Mouse (Mus musculus) G1E-ER4 (cell line): ENCODE measurements around the gene Tjap1. TPM values are rescaled to one million over a fixed set of nuclear protein-coding genes. Genes with fewer than 3 reads are reported as not detected.

Experiments
- GATA1 ChIP-seq: IDR thresholded peaks from one replicate; pipeline ENCODE4 v1.8.0; 2012; ENCODE audit warnings: low read length, inconsistent platforms
- polyA plus RNA-seq: library from polyadenylated mRNA; stranded (reverse); fragments of >175 nt; gene quantifications from 2 replicates; pipeline ENCODE4 v1.2.3, GENCODE M21; 2012

The Tjap1 gene
- polyA plus RNA-seq, 1 experiment: 127 TPM

DNA sequence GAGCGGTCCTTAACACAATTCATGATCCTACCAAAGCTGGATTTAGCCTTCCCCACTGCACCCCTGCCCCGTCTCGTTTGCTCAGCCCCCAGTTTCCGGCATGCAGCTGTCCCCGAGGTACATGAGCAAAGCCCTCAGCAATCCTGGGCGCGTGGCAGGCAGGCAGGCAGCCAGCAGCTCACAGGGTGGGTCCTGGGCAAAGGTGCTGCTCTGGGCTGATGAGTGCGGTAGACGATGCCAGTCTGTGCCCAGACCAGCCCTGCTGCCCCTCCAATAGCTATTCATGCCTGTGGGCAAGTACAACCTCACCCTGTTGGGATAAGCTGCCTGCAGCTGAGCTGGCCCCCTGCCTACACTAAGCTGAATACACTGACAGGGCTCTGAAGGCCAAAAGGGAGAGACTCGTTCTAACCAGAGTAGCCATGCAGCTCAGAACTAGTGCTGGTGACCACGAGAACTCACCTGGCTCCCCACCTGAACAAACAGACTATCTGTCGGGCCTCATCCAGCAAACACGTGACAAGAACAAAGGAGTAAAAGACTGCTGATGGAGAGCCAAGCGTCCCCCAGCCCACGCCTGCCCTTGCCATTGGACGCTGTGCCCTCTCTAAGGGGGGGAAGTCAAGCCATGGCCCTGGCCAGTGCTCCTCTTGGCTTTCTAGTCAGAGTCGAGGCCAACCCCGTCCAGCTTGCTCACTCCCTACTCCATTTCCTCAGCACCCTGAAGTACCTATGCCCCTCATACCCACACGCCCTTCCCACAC lies 12.9 kb downstream of the Tjap1 start:
- TF ChIP-seq GATA1: no peak

DNA sequence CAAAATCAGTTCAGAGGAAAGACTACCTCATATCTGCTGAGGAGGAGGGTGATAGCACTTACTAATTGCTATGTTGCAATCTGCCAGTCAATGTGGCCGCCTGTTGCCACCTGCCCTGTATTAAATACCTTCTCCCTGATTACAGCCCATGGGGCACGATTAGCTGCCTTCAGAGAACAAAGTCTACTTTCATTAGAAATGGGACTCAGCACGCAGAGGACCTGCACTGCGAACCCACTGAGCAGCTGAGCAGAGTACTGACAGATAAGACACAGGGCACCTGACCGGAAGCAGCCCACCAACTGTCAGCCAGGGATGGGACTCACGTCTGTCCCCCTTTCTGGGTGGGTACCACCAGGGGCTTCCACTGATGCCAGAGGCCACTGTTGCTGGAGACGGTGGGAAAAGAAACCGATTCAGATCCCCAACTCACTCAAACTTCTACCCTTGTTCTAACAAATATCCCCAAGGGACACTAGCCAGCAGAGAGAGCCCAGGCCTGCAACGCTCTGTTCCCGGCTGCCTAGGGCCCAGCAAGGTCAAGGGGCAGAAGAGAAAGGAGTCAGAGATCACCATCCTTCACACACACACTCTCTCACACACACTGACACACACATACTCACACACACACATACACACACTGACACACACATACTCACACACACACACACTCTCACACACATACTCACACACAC lies 14.7 kb downstream of the Tjap1 start:
- TF ChIP-seq GATA1: no peak

DNA sequence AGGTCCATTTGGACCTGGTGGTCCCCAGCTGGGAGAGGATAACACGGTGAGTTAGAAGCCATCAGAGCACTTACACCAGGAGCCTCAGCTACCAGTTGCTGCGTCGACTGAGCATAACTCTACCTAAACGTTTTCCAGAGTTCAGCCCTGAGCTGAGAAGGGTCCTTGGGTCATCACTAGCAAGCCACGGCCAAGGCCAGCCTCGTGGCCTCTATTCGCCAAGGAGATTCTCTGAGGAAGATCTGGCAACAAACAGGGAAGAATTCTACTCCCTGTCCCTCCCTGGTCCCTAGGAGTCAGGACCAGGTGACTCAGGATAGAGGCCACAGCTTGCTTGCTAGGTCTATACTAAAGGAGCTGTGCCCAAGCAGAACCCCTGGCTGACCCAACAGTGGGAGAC lies 15.3 kb downstream of the Tjap1 start:
- TF ChIP-seq GATA1: no peak

DNA sequence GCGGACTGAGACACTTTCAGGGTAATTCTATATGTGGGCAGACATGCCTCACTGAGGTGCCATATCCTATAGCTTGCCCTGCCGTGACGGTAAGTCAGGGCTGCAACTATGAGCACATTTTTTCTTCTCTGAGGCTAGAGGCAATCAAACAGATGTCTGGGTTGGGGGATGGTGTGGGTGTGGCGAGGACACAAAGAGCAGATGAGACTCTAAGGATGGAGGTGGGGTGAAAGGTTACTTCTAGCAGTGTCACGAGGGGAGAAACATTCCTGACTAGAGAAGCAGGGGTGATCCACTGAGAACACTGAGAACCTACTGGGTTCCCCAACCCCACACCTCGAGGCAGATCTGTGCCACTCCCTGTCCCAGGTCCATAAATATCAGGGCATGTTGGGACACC lies 15.8 kb downstream of the Tjap1 start:
- no peak for TF ChIP-seq GATA1

DNA sequence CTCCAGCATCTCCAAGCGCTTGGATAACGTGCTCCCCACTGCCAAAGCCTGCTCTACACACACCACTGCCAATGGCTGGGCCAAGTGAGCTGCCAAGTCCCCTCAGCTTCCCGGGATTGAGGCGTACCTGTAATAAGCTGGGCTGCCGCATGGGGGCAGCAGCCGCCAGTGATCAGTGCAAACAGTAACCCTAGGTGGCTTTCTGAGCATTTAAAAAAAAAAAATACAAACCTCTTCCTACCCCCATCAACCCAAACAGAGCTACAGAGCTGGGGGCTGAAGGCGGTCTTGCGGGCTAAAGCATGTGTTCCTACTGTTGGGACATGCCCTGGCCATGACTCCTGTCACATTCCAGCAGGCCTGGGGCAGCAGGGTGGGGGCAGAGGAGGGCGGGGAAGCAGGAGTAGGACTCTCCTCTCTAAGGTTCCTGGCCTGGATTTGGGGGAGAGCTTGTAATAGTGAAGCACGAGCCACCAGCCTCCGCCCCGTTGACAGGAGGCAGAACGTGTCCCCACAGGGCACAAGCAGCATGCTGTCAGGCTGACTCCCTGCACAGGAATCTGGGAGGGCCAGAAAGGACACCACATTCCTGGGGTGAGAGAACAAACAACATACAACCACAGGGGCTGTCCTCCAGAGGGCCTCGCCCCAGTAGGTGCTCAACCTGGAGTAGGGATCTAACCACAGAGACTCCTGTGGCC lies 16.8 kb downstream of the Tjap1 start:
- no peak for TF ChIP-seq GATA1

DNA sequence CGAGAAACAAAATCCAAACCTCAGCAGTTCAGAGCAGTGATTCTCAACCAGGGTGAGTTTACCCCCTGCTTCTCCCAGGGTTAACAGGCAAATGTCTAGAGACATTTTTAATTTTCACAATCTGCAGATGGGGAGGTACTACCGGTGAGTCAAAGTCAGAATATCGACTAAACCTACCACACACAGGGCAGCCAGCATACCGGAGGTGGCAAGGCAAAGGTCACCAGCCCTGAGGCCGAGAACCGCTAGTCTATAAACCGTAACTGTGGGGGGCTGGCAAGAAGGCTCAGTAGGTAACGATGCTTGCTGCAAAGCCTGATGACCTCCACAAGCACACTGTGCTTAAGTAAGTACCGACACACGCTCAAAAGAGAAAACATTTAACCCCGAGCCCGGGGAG lies 17.3 kb downstream of the Tjap1 start:
- no peak for TF ChIP-seq GATA1

DNA sequence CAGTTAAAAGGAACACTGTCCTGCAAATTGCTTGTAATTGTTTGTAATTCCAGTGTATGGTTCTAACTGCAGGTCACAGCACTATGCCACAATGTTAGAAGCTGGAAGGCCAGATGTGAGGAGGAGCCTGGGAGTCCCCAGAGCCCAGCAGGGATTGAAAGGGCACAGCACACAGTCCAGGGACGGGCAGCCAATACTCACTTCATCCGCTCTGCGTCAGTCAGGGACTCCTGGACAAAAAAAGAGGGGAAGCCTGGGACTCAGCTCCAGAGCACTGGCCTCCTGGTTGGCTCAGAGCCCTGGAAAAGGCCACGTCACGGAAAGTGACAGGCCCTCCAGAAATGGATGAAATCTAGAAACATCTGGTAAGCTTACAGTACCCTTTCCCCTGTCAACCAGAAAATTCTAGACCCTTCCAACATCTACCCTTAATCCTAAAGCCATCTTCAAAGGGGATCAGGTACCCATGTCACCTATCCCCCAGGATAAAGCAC lies 20.6 kb downstream of the Tjap1 start:
- no peak for TF ChIP-seq GATA1

DNA sequence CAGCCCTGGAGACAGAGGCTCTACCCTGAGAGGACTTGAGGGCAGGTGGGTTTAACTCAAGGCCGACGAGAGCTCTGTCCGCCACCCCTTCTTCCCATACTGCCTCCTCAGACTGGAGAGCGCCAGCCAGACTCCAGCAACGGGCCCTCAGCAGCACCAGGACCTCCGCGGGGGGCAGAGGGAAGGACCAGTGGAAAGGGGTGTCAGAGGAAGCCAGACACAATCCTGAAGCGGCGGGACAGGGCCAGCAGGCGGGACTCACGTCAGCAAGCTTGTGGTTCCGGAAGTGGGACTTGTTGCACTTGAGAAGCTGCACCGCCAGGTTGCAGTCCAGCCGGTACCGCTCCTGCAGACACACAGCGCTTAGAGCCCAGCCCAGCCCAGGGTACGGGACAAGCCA lies 23.2 kb downstream of the Tjap1 start:
- no peak for TF ChIP-seq GATA1

DNA sequence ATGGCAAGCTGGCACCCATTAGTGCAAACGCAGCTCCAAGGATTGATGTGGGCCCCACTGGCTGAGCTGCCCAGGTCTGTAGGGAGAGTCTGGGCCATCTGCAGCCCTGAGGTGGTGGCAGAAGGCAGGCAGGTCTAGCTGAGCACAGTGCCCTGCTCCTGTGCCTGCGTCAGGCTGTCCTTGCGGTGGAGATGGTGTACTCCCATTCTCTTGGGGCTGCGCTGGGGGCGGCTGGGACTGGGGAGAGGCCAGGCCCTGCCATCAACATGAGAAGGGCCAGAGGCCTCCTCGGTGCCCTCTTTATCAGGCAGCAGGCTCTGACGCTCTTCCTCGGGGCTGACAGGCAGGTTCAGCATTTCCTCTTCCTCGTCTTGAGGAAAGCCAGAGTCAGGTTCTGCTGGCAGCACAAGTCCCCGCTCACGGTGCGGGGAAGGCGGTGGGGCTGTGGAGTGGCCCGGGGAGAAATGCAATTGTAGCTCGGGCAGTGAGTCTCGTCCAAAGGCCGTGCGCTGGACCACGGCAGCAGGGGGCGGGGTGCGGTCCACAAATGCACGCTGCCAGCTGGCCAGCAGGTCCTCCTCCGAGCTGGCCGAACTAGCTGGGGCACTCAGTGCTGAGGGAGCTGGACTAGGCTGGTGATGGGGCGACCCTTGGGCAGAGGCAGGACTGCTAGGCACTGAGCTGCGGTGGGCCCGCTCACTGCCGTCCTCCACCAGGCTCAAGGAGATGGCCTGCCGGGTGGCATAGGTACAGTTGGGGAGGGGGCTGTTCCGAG lies 24.4 kb downstream of the Tjap1 start:
- TF ChIP-seq GATA1: no peak

DNA sequence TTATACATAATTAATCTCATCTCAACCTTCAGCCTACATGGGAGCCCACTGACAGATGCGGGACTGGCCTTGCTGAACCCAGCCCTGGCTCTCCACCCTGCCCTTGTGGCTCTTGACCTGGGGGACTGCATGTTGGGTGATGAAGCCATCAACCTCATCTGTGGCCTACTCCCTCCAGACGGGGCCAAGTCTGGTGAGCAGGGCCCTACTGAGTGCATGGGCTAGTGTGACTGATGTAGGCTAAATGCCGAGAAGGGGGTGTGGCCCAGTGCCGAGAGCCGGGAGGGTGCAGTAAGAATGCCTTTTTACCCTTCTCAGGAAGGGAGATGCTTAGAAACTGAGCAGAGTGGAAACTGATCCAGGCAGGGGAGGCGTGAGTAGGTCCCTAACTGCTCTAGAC lies 27.7 kb downstream of the Tjap1 start:
- TF ChIP-seq GATA1: no peak

DNA sequence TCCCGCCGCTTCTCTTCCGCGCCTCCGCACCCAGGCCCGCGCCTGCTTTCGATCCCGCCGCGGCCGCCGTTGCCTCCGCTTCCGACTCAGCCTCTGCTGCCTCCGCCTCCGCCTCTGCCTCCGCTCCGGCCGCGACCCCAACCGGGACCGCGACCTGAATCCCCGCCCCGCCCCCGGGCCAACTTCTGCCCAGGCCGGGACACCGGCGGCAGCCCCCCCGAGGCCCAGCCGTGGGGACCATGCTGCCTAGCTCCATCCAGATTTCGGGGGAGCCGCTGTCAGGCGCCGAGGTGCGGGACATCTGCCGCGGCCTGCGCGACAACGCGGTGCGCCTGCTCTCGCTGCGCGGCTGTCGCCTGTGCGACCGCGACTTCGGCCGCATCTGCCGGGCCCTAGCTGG lies 28.7 kb downstream of the Tjap1 start:
- no peak for TF ChIP-seq GATA1

DNA sequence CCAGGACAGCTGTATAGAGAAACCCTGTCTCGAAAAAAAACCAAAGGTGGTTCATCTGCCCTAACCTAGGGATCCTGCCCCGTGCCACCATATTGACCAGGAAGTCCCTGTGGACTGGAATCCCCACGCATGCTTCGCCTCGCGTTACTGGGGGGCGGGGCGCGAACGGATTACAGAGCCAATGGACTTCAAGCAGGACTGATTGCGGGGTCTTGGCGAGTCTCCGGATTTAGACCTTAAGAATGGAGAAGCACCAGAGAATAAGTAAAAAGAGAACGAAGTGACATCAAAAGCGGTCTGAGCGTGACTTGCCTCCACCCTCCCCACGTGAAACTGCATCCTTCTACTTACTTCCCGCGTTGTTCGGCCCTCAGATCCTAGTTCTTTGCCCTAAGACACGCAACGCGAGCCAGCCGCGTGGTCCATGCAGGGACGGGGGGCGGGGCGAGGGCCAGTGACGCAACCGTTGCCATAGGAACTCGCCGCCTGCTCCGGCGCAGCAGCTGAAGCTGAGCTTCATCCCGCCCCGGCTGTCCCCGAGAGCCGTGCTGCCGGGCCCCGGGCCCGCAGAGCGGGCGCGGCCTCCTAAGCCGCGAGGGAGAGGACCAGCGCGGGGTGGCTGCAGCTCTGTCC lies 29.3 kb downstream of the Tjap1 start, which contains the start of gene Lrrc73:
Gene Lrrc73, plus strand, starts transcription at position 80 of the 633 bp plus-strand sequence.
- no peak for TF ChIP-seq GATA1

DNA sequence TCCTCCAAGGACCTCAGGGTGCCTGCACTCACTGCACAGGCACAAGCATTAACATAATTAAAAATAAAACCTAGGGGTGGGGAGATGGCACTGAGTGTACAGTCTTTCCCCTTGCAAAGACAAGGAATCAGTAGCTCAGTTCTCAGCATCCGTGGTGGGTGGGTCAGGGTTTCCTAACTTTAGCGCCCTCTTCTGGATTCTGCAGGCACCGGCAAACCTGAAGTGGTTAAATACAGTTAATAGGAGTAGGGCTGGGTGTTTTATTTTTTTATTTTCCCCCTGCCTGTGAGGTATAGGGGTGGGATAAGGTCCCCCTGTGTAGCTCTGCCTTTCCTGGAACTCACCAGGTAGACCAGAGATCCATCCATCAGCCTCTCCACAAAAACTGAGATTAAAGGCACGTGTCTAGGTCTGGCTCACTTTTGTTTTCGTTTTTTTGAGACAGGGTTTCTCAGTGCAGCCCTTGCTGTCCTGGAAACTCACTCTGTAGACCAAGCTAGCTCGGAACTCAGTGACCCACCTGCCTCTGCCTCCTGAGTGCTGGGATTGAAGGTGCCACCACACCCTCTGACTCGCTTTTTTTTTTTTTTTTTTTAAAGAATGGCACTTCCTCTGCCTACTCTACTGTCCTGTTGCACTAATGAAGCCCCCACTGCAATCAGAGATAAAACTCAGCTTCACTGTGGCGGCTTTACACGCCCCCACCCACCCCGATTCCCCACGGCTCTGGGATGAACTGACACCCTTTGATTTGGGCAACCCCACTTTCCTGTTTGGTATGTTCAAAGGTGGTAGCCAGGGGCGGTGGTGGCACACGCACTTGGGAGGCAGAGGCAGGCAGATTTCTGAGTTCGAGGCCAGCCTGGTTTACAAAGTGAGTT lies 30.0 kb downstream of the Tjap1 start:
- TF ChIP-seq GATA1: no peak

DNA sequence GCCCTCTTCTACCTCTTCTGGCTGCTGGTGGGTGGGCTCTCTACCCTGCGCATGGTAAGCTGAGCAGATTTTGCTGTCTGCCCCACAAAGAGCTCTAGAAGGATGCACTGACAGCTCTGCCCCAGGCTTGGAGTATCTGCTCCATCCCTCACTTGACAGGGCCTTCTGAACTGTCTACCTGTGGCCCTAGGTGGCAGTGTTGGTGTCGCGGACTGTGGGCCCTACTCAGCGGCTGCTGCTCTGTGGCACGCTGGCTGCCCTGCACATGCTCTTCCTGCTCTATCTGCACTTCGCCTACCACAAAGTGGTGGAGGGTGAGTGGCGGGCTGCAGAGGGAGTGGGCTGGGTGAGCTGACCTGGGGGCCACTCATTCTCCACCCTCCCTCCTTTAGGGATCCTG lies 31.7 kb downstream of the Tjap1 start:
- no peak for TF ChIP-seq GATA1
